Mouse (Mus musculus): ENCODE data around the gene Cd2. TPM values are rescaled to one million over a fixed set of nuclear protein-coding genes. Genes with fewer than 3 reads are reported as not detected.
A peak's percentile ranks its signal among the peaks of the same experiment; 100 is the strongest.

Cd2 gene
- polyA plus RNA-seq, 1 experiment = 3.8 TPM

DNA sequence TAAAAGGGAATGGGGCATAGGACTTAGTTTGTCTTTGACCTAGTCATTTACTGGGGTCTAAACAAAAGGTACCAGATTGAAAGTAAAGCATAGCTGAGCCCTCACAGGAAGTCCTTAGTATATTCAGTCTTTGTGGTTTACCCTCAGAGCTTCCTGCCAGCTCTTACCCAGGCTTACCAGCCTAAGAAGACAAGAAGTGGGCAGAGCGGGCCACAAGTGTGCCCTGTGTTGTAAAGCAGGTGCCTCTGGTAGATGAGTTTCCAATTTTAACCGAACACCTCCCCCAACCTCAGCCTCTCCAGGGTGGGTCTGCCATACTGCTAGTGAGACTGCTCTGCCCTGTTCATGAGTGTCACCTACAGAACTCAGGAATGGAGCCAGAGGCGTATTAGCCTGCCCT, 12.9 kb downstream of the Cd2 start:
- no peak overlapping the region for H3K27ac ChIP-seq (ENCODE audit: insufficient read depth, low read depth, low read length)
- no peaks in the 10 kb centered on the region for H3K27me3 ChIP-seq (replicated peaks; ENCODE audit: control insufficient read depth, insufficient read depth, low read length)
- no peaks in the 10 kb centered on the region for H3K4me1 ChIP-seq (ENCODE audit: control insufficient read depth, insufficient read depth, low read length)
- WGBS = 91% methylated on average over 3 of the region's 3 CpGs
- TF ChIP-seq CTCF (conservative IDR thresholded peaks at IDR 0.05; ENCODE audit: insufficient read depth, insufficient read length, low read depth, low read length) (no peak), POLR2A (IDR thresholded peaks at IDR 0.05; ENCODE audit: low read depth, low read length) (no peak)
- DNase-seq = no peak
- H3K36me3 ChIP-seq (ENCODE audit: control insufficient read depth, insufficient read depth, low read length) = no peaks in the 10 kb centered on the region
- H3K4me3 ChIP-seq (ENCODE audit: insufficient read depth, low read depth, low read length) = no peak overlapping the region

- Histone ChIP-seq H3K4me1 (ENCODE audit: control insufficient read depth, insufficient read depth, low read length) (no peaks in the 10 kb centered on the region), H3K27me3 (replicated peaks; ENCODE audit: control insufficient read depth, insufficient read depth, low read length) (no peaks in the 10 kb centered on the region), H3K4me3 (ENCODE audit: insufficient read depth, low read depth, low read length) (no peak overlapping the region), H3K36me3 (ENCODE audit: control insufficient read depth, insufficient read depth, low read length) (no peaks in the 10 kb centered on the region), H3K27ac (ENCODE audit: insufficient read depth, low read depth, low read length) (no peak overlapping the region)
- DNase-seq = peak; percentile 13
- 85% methylated on average over 12 of the region's 12 CpGs for WGBS
- TF ChIP-seq POLR2A (IDR thresholded peaks at IDR 0.05; ENCODE audit: low read depth, low read length) (no peak), CTCF (conservative IDR thresholded peaks at IDR 0.05; ENCODE audit: insufficient read depth, insufficient read length, low read depth, low read length) (no peak)
Measured at GRCm38 (mm10) chr3:101274041-101274770, 13.5 kb downstream of the Cd2 start.

DNA sequence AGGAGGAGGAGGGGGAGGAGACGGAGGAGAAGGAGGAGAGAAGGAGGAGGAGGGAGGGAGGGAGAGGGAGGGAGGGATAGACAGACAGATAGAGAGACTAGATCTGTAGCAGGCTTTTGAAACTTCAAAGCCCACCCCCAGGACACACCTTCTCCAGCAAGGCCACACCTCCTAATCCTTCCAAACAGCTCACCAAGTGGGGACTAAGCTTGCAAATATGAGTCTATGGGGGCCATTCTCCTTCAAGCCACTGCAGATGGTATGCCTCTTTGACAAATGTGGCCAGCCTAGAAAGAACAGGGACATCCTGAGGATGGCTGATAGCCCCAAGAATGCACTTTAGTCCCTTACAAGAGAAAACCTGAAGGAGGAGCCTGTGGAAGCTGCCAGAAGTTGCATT, 15.6 kb downstream of the Cd2 start:
- Histone ChIP-seq H3K4me3 (ENCODE audit: insufficient read depth, low read depth, low read length) (no peak overlapping the region), H3K27ac (ENCODE audit: insufficient read depth, low read depth, low read length) (no peak overlapping the region), H3K4me1 (ENCODE audit: control insufficient read depth, insufficient read depth, low read length) (no peaks in the 10 kb centered on the region), H3K36me3 (ENCODE audit: control insufficient read depth, insufficient read depth, low read length) (no peaks in the 10 kb centered on the region), H3K27me3 (replicated peaks; ENCODE audit: control insufficient read depth, insufficient read depth, low read length) (no peaks in the 10 kb centered on the region)
- DNase-seq = no peak
- 69% methylated on average over 1 of the region's 1 CpGs for WGBS
- TF ChIP-seq CTCF (conservative IDR thresholded peaks at IDR 0.05; ENCODE audit: insufficient read depth, insufficient read length, low read depth, low read length) (no peak), POLR2A (IDR thresholded peaks at IDR 0.05; ENCODE audit: low read depth, low read length) (no peak)

- Histone ChIP-seq H3K4me3 (ENCODE audit: insufficient read depth, low read depth, low read length) (no peak overlapping the region), H3K27me3 (replicated peaks; ENCODE audit: control insufficient read depth, insufficient read depth, low read length) (no peaks in the 10 kb centered on the region), H3K36me3 (ENCODE audit: control insufficient read depth, insufficient read depth, low read length) (no peaks in the 10 kb centered on the region), H3K4me1 (ENCODE audit: control insufficient read depth, insufficient read depth, low read length) (no peaks in the 10 kb centered on the region), H3K27ac (ENCODE audit: insufficient read depth, low read depth, low read length) (no peak overlapping the region)
- DNase-seq = no peak
- WGBS = 92% methylated on average over 5 of the region's 5 CpGs
- TF ChIP-seq CTCF (conservative IDR thresholded peaks at IDR 0.05; ENCODE audit: insufficient read depth, insufficient read length, low read depth, low read length) = no peak
- no peak for TF ChIP-seq POLR2A (IDR thresholded peaks at IDR 0.05; ENCODE audit: low read depth, low read length)
Measured at GRCm38 (mm10) chr3:101270833-101271232, 16.9 kb downstream of the Cd2 start.

DNA sequence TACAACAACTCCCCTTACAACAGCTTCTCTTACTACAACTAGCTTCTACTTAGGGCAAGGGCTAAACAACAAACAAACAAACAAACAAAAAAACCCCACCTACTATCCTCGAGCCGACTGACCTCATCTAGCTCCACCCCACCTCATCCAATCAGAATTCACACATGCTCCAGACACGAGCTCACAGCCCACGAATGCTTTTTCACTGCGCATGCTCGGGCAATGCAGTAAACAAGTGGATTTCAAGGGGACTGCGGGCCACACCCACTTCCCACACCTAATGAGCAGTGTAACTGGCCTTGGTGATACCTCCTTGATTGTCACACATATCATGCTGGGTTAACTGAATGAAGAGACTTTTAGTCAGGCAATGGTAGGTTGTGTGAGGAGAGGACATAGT, 19.4 kb downstream of the Cd2 start:
- H3K27me3 ChIP-seq (replicated peaks; ENCODE audit: control insufficient read depth, insufficient read depth, low read length) = no peaks in the 10 kb centered on the region
- no peaks in the 10 kb centered on the region for H3K36me3 ChIP-seq (ENCODE audit: control insufficient read depth, insufficient read depth, low read length)
- no peak overlapping the region for H3K4me3 ChIP-seq (ENCODE audit: insufficient read depth, low read depth, low read length)
- 87% methylated on average over 7 of the region's 7 CpGs for WGBS
- TF ChIP-seq CTCF (conservative IDR thresholded peaks at IDR 0.05; ENCODE audit: insufficient read depth, insufficient read length, low read depth, low read length) (no peak), POLR2A (IDR thresholded peaks at IDR 0.05; ENCODE audit: low read depth, low read length) (no peak)
- DNase-seq = no peak
- H3K4me1 ChIP-seq (ENCODE audit: control insufficient read depth, insufficient read depth, low read length) = no peaks in the 10 kb centered on the region
- no peak overlapping the region for H3K27ac ChIP-seq (ENCODE audit: insufficient read depth, low read depth, low read length)

GRCm38 (mm10) chr3:101265561-101266091, 22.1 kb downstream of the Cd2 start:
- Histone ChIP-seq H3K27ac (ENCODE audit: insufficient read depth, low read depth, low read length) (no peak overlapping the region), H3K4me3 (ENCODE audit: insufficient read depth, low read depth, low read length) (no peak overlapping the region), H3K4me1 (ENCODE audit: control insufficient read depth, insufficient read depth, low read length) (no peaks in the 10 kb centered on the region), H3K27me3 (replicated peaks; ENCODE audit: control insufficient read depth, insufficient read depth, low read length) (no peaks in the 10 kb centered on the region), H3K36me3 (ENCODE audit: control insufficient read depth, insufficient read depth, low read length) (no peaks in the 10 kb centered on the region)
- DNase-seq = no peak
- TF ChIP-seq CTCF (conservative IDR thresholded peaks at IDR 0.05; ENCODE audit: insufficient read depth, insufficient read length, low read depth, low read length) (no peak), POLR2A (IDR thresholded peaks at IDR 0.05; ENCODE audit: low read depth, low read length) (no peak)
- WGBS = 52% methylated on average over 3 of the region's 3 CpGs

GRCm38 (mm10) chr3:101258976-101259375, 28.8 kb downstream of the Cd2 start:
- no peaks in the 10 kb centered on the region for H3K27me3 ChIP-seq (replicated peaks; ENCODE audit: control insufficient read depth, insufficient read depth, low read length)
- 79% methylated on average over 2 of the region's 2 CpGs for WGBS
- TF ChIP-seq POLR2A (IDR thresholded peaks at IDR 0.05; ENCODE audit: low read depth, low read length) = no peak
- TF ChIP-seq CTCF (conservative IDR thresholded peaks at IDR 0.05; ENCODE audit: insufficient read depth, insufficient read length, low read depth, low read length) = no peak
- H3K27ac ChIP-seq (ENCODE audit: insufficient read depth, low read depth, low read length) = no peak overlapping the region
- no peaks in the 10 kb centered on the region for H3K4me1 ChIP-seq (ENCODE audit: control insufficient read depth, insufficient read depth, low read length)
- H3K4me3 ChIP-seq (ENCODE audit: insufficient read depth, low read depth, low read length) = no peak overlapping the region
- no peak for DNase-seq
- H3K36me3 ChIP-seq (ENCODE audit: control insufficient read depth, insufficient read depth, low read length) = no peaks in the 10 kb centered on the region
